Mouse (Mus musculus) urinary bladder, adult 2 months (tissue): ENCODE results near the gene Dock1. TPM values are rescaled to one million over a fixed set of nuclear protein-coding genes. Genes with fewer than 3 reads are reported as not detected.

ENCODE experiments used
- DNase-seq: peaks from one replicate; pipeline ENCODE4 v3.0.0; 2022; ENCODE audit warnings: low spot score
- polyA plus RNA-seq: library from polyadenylated mRNA; depleted of rRNA; stranded (reverse); fragments of >200 nt; gene quantifications from 2 replicates; pipeline ENCODE4 v1.2.3, GENCODE M21; 2012; rRNA removed

The Dock1 gene
- 16.7 and 21.9 TPM in 2 replicates for polyA plus RNA-seq

DNA sequence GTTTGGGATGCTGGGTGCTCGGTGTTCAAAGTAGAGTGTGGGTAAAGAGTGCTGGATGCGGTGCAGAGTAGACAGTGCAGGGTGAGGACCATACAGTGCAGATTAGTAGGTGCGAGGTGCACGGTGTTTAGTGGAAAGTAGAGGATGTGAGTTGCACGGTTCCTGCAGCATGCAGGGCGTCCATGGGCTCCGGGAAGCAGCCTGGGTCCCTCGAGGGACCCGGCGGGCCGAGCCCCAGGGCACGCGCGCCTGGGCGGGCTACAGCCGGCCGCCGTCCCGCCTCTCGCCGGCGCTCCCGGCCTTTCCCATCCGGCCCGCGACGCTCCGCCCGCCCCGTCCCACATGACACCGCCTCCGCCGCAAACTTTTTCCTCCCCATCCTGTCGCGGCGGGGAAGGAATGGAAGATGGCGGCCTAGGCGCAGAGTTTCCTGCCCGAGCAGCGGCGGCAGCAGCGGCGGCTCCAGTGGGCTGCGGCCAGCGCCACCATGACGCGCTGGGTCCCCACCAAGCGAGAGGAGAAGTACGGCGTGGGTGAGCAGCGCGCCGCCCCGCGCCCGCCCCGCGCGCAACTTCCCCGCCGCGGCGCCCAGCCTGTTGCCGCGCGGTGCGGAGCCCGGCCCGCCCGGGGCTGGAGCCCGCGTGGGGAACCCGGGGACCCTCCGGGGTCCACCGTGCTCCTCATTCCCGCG lies at the start of gene Dock1:
Gene Dock1, plus strand, starts transcription at position 343 of the 691 bp plus-strand sequence.
- peak; percentile 65 for DNase-seq

DNA sequence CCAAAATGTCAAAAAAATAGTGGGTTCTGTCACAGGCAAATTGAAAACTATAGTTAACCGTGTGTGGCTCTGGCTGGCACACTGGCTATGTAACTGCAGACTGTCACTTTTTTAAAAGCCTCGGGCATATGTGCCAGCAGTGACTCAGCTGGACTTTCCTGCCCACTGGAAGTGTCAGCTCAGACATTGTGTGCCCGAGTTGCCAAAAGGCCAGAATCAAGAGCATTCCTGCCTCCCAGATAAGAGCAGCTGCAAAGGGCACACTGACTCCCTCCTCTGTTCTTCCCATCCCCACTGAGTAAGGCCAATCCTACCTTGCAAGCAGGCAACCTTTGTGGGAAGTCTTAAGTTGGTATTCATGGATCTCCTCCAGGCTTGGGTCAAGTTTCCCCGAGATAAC lies 42.5 kb upstream of the Dock1 start:
- DNase-seq = no peak

DNA sequence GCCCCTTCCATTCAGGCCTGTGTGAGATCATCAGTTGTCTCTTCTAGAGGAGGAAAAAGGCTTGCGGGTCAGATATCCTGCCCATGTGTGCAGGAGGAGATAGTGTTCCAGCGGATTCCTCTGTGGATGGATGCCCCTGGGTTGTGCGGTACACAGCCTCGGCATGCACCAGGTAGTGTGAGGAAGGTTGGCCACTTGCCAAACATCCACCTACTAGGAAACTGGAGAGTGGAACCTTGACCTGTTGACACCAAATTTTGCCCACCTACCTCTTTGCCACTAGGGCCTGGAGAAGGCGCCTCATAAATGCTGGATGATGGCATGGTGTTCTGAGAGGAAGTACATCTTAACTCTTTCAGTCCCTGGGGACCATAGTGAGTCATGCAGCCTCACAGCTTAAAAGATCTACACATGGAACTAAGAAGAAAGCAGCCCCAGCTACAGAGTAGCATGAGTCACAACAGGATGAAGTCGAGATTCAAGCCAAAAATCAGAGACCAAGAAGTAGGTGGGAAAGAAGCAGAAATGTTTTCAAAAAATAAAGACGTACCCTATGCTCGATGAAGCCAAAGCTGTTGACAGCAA lies 20.1 kb upstream of the Dock1 start:
- no peak for DNase-seq

DNA sequence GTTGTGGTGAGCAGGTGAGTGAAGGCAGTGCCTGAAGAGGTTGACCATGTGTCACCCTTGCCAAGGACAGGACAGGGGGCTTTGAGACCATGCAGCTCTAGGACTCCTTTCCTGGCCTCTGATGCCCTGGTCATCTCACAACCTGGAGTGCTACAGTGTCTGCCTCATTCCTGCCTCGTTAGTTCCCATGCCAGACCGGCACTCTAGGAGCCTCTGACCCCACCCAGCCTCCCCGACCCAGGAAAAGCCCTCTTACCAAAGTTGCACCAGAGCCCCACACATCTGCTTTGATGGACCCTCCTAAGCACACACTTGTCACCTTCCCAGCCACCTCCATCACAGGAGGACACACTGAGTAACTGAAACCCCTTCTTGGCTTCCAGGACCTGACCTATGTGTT lies 19.4 kb upstream of the Dock1 start:
- DNase-seq = no peak

DNA sequence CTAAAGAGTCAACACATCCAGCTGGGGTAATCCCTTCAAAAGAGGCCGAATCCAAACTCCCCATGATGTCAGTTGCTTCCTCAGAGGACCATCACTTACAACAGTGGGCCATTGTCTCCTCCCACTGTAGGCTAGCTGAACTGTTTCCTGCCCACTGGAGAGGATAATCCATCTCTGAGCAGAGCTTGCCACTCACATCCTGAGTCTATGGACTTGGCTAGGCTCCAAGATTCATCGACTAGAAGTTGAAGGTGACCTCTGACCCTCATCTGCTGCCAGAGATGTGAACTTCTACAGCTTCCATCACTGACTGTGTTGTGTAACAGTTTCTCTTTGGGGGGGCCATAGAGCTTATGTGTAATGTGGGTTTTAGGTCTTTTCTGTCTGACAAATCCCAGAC lies 7.2 kb upstream of the Dock1 start:
- DNase-seq = no peak

DNA sequence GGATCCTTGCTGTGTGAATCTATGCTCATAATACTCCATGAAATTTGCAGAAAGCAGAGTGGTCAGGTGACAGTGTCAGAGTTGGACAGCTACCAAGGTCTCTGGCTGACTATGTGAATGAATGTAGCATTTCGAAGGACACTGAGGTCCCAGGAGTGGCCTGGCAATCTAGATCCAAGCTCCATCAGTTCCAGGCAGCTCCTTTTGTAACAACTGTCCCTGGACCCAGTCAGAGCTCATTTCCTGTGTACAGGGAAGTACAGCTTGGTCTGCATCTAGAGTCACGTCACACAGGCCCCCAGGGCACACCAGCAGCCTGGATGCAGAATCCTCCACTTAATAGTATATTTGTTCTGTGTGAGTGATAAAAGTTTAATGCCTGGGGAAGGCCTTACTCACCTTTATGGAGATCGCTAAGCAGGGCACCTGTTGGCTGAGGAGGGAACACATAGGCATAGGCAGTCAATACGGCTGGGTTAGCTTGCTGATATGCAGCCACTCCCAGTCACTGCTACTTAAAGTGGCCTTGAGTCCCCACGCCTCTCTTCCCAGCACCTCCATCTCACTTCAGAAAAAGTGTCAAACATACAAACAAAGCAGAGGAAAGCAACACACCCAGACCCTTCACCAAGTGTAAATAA lies 4.7 kb upstream of the Dock1 start:
- DNase-seq = no peak

DNA sequence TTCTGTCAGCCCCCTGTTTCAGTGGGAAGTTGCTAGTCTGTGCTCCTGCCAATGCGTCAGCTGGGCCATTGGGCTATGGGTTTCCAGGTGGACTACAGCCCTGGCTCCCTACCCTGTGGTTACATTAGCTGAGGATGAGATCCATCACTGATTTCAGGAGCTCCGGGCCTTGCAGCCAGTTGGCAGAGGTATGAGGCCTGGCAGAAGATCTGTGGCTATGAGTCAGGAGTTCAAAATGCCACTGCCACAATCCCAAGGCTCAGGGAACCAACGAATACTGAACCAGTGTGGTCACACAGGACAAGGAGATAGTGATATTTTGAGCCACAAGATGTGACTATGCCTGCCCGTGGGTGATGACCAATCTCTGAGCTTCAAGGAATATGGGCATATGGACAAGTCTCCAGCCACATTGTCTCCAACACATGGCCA lies 3.2 kb upstream of the Dock1 start:
- DNase-seq = no peak

DNA sequence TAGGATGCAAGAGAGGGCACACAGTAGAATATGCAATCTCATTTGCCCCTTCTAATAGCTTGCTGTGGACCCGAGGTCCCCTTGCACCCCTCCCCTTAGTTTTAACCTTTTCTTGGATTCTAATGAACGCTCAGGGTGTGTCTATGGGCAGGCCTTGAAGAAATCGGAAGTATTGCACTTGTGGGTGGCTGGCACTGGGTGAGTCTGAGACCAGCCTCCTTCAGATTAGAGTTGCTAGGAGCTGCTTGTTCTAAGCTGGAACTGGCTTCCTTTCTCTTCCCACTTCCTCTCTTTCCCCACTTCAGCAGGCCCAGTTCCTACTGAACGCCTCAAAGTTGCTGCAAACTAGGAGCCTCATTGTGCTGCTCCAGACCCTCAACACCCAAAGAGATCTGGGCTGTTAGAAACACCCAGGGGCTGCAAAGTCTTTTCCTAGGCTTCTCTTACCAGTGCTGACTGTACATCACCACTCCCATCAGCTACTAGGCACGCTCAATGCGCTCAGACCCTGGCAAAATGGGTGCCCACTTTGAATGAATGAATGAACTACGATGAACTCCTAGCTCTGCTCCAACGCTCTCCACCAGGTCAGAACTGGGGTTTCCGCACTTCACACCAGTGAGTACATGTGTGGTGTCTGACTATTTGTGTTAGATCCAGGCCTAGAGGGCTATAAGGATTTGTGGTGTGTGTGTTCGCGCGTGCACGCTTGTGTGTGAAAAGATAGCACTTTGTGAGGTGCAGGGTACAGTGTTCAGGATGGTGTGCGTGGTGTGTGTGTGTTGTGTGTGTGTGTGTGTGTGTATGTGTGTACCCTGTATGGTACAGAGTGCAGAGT lies 761 bp upstream of the Dock1 start:
- no peak for DNase-seq

DNA sequence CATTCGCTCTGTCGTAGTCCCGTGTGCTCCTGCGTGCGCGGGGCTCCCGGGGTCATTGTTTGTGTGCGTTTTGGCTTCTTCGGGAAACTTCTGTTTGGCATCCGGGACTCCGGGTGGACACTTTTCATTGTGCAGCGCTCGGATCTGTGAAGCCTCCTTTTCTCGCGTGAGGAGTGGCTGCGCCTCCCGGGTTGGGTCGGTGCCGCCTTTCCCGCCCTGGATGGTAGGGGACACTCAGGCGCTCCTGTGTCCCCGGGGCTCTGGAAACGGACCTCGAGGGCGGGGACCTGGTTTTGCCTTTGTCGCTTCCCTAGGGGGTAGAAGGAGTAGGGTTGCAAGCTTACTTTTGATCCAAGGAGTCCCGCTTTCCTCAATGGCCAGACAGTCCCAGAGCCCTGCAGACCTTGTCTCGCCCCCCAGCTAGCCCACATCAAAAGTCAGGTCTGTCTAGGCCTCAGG lies 578 bp downstream of the Dock1 start:
- peak; percentile 37 for DNase-seq

DNA sequence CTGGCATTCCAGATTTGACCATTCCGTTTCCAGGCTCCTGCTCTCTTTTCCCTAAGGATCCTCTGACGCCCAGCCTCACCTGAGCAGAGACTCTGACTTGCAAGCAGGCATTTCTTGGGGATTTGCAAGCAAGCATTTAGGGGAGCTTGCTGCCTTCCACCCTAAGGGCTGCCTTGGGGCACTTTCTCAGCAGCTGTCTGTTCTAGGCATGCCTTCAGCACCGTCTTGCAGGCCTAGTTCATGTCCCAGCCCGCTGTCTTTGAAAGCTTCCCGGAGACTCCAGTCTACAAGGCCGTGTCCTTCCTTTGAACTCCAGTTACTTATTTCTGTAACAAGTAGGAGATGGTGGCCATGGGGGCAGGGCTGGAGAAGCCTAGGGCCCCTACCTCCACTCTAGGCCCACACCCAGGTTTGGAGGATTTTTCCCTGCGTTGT lies 1.0 kb downstream of the Dock1 start:
- DNase-seq = no peak

DNA sequence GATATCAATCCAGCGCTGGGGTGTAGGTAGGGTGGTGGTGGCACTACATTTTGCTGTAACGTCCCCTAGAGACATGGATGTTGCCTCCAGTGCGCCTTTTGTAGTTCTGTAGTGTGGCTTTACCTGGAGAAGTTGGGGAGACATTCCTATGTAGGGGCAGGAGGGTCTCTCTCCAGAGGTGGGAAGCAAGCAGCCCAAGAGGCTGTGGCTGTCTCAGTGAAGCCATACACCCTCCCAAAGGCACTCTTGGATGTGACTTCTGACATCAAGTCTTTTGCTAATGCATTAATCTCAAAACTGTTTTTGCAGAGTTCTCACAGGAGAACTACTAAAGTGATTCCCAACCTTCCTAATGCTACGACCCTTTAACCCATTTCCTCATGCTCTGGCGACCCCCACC lies 2.7 kb downstream of the Dock1 start:
- DNase-seq = no peak

DNA sequence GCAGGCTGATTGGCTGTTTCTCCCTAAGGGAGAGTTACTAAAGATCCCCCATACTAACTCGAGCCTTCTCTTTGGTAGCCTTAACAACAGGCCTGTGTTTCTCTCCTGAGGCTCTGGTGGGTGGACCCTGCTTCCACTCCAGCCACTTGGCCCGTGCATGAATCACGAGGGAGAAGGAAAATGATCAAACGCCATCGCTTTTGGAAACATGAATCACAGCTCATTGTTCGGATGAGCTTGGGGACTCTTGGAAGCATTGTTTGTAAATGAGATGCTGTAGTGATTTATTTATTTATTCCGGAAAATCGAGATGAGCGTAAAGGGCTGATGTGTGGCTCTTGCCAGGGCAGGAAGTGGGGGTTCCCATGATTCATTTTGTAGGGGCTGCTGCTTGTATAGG lies 3.5 kb downstream of the Dock1 start:
- DNase-seq = no peak

DNA sequence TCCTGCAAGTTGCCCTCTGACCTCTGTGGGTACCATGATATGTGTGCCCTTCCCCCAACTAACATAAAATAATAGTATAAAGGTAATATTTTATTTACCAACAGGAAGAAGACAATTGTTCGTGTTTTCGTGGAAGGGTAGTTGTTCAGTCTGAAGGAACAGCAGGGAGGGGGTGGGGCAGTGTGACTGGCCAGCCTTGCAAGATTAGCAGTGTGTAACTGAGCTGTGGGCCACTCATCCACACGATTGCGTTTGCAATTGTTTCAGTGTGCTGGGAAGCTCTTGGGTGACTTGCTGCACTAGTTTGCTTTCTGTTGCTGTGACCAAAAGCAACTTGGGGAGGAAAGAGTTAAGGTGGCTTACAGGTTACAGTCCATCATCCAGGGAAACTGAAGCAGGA lies 7.4 kb downstream of the Dock1 start:
- no peak for DNase-seq

DNA sequence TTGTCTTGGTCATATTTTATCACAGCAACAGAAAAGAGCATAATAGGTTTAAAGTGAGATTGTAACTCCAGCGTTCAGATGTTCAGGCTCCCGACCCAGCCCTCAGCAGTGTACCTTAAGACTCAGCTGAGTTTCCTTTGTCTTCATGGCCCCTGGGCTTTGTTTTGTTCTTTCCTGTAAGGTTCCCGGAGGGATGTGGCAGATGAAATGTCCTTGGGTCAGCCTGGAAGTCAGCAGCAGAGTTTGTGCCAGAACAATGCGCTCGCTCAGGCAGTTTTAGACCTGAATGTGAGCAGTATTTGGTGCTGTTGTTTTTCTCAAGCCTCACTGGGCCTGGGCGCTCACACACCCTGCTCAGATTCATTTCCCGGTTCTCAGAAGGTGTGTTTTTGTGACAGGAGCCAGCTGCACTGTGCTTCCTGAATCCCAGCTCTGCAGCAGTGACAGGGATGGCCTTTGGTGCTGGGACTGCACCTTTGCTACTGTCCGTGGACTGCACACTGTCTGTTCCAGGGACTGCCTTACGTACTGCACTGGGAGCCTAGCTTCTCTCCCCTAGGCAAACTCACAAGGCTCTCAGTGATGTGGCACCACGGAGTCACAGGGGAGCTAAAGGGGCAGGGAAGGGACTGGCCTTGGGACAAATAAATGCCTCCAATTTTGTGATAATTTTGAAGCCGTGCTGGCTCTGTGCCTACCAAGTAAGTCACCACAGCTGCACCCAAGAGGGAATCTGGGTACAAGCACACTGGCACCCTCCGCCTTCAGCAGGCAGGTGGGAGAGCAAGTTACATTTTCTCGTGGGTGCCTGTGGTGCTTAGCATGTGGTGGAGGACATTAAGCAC lies 9.1 kb downstream of the Dock1 start:
- DNase-seq = no peak

DNA sequence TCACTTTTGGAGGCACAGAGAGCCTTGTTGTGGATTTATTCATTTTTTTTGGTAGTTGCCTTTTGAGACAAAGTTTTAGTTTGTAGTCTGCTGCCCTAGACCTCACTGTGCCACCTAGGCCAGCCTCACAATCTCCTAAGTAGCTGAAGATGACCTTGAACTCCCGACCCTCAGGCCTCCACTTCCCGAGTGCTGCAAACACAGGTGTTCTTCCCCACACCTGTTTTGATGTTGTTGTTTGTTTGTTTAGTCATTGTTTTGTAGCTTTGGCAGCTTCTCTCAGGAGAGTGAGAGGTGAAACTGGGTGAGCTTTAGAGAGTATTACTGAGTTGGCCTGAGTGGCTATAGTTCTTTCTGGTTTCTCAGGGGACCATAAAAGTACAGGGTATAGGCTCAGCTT lies 9.7 kb downstream of the Dock1 start:
- no peak for DNase-seq

DNA sequence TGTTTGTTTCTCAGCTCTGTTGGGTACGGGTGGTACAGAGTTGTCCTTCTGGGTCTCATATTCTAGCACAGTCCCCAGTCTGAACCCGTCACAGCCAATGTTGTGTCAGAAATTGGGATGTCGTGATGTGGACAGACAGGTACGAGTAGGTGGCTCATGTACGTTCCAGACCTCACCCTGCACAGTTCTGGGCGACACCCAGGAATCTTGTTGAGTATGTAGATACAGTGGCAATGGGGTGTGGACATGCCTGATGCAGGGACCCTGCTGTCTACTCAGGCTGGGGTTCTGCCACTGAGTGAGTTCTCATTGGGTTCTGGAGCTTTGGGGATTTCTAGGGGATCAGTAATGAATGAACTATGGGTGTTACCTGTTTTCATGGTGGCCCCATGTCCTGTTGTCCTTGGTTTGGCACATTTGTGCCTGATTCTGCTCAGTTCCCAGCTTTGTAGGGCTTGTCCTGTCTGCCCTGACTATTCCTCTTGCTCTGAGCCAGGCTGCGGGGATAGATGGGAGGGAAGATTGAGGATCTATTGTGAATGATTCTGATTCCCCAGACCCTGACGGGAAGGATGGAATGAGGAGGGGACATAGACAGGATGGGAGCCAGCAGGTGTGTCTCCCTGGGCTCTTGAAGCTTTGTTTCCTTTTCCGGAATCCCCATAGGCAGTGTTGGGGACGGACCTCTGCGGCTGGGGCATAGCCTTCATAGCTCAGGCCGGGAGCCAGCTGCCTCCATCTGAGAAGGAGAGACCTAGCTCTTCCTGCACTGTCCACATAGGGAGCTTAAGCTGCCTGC lies 11.5 kb downstream of the Dock1 start:
- no peak for DNase-seq

DNA sequence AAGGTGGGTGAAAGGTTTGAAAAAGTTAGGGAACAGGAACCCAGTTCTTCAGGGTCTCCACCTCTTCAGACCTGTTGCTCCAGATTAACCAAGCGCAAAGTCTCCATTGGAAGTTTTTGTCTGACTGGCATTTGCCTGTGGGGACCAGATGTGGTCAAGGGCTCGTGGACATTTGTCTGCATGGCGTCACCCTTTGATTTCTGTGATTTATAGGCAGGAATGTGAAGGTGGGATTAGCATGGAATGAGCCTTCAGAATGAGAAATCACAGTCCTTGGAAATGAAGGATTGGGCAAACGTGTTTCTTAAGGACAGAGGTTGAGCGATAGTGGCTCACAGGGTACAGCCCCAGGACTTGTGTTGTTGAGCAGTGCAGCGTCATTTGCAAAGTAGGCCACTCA lies 17.9 kb downstream of the Dock1 start:
- DNase-seq = no peak

DNA sequence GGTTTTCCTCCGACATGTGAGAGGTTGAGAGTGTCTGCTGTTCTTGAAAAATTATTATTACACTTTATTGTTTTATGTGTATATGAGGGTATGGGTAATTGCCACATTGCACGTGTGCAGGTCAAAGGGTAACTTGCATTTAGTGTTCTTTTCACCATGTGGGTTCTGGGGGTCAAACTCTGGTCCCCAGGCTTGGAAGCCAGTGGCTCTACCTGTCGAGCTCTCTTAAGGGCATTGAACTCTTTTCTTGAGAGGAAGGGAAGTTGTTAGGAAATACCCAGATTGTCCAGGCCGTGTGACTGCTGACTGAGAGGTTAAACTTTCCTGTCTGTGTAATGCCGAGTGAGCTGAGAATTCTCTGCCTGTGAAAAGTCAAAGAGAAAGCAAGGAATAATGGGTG lies 19.7 kb downstream of the Dock1 start:
- DNase-seq = no peak

DNA sequence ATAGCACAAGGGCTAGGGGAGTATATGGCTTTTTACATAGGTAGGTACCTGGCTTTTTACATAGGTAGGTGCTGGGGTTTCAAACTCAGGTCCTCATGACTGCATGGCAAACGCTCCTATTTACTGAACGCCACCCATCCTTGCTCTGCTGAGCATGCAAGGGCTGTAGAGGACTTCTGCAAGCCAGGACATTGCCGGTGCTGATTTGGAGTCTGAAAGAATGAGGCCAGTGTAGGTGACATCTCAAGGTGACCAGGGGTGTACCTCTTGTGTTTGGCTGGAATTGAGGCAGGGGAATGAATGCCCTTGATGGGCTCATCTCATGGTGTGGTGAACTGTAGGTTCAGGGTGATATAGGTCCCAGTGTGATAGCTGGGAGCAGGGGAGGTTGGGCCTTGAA lies 20.4 kb downstream of the Dock1 start:
- no peak for DNase-seq

DNA sequence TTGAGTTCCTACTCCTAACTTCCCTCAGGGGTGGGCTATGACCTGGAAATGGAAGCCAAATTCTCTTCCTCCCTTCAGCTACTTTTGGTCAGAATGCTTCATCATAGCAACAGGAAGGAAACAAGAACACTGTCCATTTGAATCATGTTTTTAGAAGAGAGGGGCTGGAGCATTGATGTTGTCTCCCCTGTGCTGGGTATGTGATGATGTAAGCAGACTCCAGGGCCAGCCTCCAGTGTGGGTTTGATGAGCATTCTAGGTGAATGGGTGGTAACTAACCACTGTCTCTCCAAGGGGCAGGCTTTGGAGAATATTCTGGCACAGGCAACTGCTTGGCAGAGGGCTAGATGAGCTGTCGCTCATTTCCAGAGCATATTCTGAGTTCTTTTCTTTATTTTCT lies 22.9 kb downstream of the Dock1 start:
- no peak for DNase-seq

DNA sequence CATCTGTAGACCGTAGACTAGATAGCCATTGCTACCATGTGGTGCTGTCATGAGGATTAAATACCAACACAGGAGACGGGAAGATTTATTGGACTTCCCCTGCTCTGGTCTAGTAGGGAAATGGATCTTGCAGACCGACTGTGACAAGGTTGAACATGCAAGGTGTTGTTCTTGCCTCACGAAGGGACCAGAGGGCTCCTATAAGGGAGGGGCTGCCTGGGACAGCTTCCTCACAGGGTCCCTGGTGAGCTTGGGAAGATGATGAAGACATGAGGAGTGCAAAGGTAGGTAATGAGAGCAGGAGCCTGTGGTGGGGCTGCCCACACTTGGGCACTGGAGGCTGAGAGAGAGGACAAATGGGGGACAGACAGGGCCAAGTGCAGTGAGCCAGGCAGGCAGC lies 25.0 kb downstream of the Dock1 start:
- no peak for DNase-seq
